In the genomic region with DNA sequence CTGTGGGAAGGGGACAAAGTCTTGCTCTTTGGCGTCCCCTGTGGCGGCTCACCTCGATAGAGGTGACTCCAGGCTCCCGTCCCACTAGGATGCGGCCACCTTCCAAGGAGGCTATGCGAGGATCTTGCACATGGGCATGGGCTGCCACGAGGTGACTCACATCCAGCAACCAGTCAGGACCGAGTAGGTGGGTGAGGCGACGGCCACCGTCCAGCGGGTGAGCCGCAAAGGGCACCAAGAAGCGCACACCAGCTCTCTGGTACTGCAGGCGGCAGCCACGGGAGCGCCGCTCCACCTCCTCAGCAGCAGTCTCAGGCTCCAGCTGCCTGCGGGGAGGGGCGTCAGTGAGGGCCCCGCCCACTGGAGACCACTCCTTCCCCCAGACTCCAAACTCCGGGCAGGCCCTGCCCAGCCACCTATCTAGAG, we compare ENCODE assay signal across 15 mouse cellular contexts. TPM values are rescaled to one million over a fixed set of nuclear protein-coding genes. Genes with fewer than 3 reads are reported as not detected.
DNase-seq lines count a peak whose midpoint lies in the region; ATAC-seq lines count a peak whose summit lies in the region.
"Had no signal": no experiment of that assay in that cellular context is flagged by ENCODE, and none has a peak within 500 bp of the region (broad histone marks: within the 10 kb centered on the region; RNA-seq: fewer than 3 reads in every experiment).

No protein-coding gene starts in this region.

- no peaks in the 10 kb centered on the region for H3K4me1 ChIP-seq in midbrain, embryonic 11.5 days (ENCODE audit: control insufficient read depth, insufficient read depth, low read length)
- no peaks in the 10 kb centered on the region for H3K4me1 ChIP-seq in midbrain, embryonic 15.5 days
- no peaks in the 10 kb centered on the region for H3K4me1 ChIP-seq in stomach, embryonic 14.5 days (ENCODE audit: control insufficient read depth, insufficient read depth, low read length)
- H3K4me1 ChIP-seq: neural tube, embryonic 12.5 days had no signal

- ATAC-seq in frontal cortex, adult (ENCODE audit: low TSS enrichment): peak; percentile 29; the same call in 1 of the 2 replicates
- ATAC-seq in midbrain, embryonic 11.5 days (ENCODE audit: low FRiP score): peak; percentile 13; the same call in 1 of the 2 replicates
- no peak for ATAC-seq in midbrain, embryonic 15.5 days (replicated peaks)
- peak; percentile 57; the same call in 1 of the 2 replicates for ATAC-seq in stomach, embryonic 14.5 days (ENCODE audit: insufficient number of reproducible peaks, insufficient read depth, low FRiP score, low read depth)
- ATAC-seq: activated CD4-positive, CD25-positive, alpha-beta regulatory T cell, adult 4 months; CD4-positive, CD25-positive, alpha-beta regulatory T cell, adult 4 months had no signal

- intact Hi-C loops in heart, postnatal 36 days (cut with DNase I): no loop called here

- H3K27me3 ChIP-seq in midbrain, embryonic 11.5 days (ENCODE audit: control insufficient read depth, insufficient read depth, low read length): no peaks in the 10 kb centered on the region
- no peaks in the 10 kb centered on the region for H3K27me3 ChIP-seq in midbrain, embryonic 15.5 days (replicated peaks)
- no peaks in the 10 kb centered on the region for H3K27me3 ChIP-seq in stomach, embryonic 14.5 days (ENCODE audit: control insufficient read depth, insufficient read depth, low read length)
- H3K27me3 ChIP-seq: neural tube, embryonic 12.5 days had no signal

- no peaks in the 10 kb centered on the region for H3K9me3 ChIP-seq in midbrain, embryonic 11.5 days (ENCODE audit: control insufficient read depth, low read length)
- H3K9me3 ChIP-seq in midbrain, embryonic 15.5 days: no peaks in the 10 kb centered on the region
- no peaks in the 10 kb centered on the region for H3K9me3 ChIP-seq in stomach, embryonic 14.5 days (ENCODE audit: control insufficient read depth, low read depth, low read length)
- H3K9me3 ChIP-seq: neural tube, embryonic 12.5 days had no signal

- no peak overlapping the region for H3K4me2 ChIP-seq in midbrain, embryonic 11.5 days
- no peak overlapping the region for H3K4me2 ChIP-seq in midbrain, embryonic 15.5 days
- no peak overlapping the region for H3K4me2 ChIP-seq in stomach, embryonic 14.5 days (replicated peaks; ENCODE audit: low read depth, low read length)
- H3K4me2 ChIP-seq: neural tube, embryonic 12.5 days had no signal

- no peak overlapping the region for H3K27ac ChIP-seq in midbrain, embryonic 11.5 days (ENCODE audit: low read depth, low read length)
- H3K27ac ChIP-seq in midbrain, embryonic 15.5 days: no peak overlapping the region
- H3K27ac ChIP-seq in stomach, embryonic 14.5 days (ENCODE audit: low read length): no peak overlapping the region
- H3K27ac ChIP-seq: neural tube, embryonic 12.5 days had no signal

- H3K36me3 ChIP-seq in midbrain, embryonic 11.5 days (ENCODE audit: control insufficient read depth, insufficient read depth, low read length): peaks cover 57% of the 10 kb centered on the region
- H3K36me3 ChIP-seq in midbrain, embryonic 15.5 days (replicated peaks): peaks cover 76% of the 10 kb centered on the region
- H3K36me3 ChIP-seq in stomach, embryonic 14.5 days (ENCODE audit: control insufficient read depth, insufficient read depth, low read length): peaks cover 83% of the 10 kb centered on the region

- no peak for DNase-seq in frontal cortex, postnatal 10 days (ENCODE audit: low spot score in 2 of 2)
- DNase-seq in midbrain, embryonic 11.5 days (ENCODE audit: low spot score, missing footprints): no peak
- DNase-seq in embryo, embryonic 9.5 days (ENCODE audit: extremely low spot score): peak; percentile 33
- DNase-seq in neural tube, embryonic 10.5 days (ENCODE audit: extremely low spot score, low spot score): no peak
- no peak for DNase-seq in heart, postnatal 36 days
- DNase-seq: cerebellum, postnatal 10 days; heart, postnatal 10 days; kidney, postnatal 10 days; thymus, adult 18-20 months had no signal

- WGBS in midbrain, embryonic 11.5 days: 51% methylated on average over 22 of the region's 22 CpGs
- 58% methylated on average over 22 of the region's 22 CpGs for WGBS in midbrain, embryonic 15.5 days
- WGBS in stomach, embryonic 14.5 days: 45% methylated on average over 22 of the region's 22 CpGs

- no peak overlapping the region for H3K9ac ChIP-seq in midbrain, embryonic 11.5 days (ENCODE audit: low read length)
- no peak overlapping the region for H3K9ac ChIP-seq in midbrain, embryonic 15.5 days
- no peak overlapping the region for H3K9ac ChIP-seq in stomach, embryonic 14.5 days (replicated peaks; ENCODE audit: low read depth, low read length)
- H3K9ac ChIP-seq: neural tube, embryonic 12.5 days had no signal

- no peak overlapping the region for H3K4me3 ChIP-seq in midbrain, embryonic 11.5 days (ENCODE audit: low read depth, low read length)
- H3K4me3 ChIP-seq in midbrain, embryonic 15.5 days: no peak overlapping the region
- H3K4me3 ChIP-seq in stomach, embryonic 14.5 days (ENCODE audit: low read depth, low read length): no peak overlapping the region
- H3K4me3 ChIP-seq: neural tube, embryonic 12.5 days had no signal

RNA-seq across cellular contexts. Expression of a gene that starts 9.7 kb away (rescaled TPM):
- polyA plus RNA-seq in midbrain, embryonic 11.5 days (2014; fragmentation: Nextera tagmentation; extraction: Ambion mirVana): 51.3 and 58.3 TPM in 2 replicates
- 224 and 236 TPM in 2 replicates for polyA plus RNA-seq in midbrain, embryonic 15.5 days (2015; fragmentation: Nextera tagmentation; extraction: Ambion mirVana)
- polyA plus RNA-seq in stomach, embryonic 14.5 days (2014; fragmentation: Nextera tagmentation; extraction: Ambion mirVana): 59.3 and 63.2 TPM in 2 replicates
- total RNA-seq in heart, postnatal 36 days (2021): 10 to 100 TPM; 12.4 to 14.8 TPM

RNA-seq across cellular contexts. Expression of a gene that starts 20.6 kb away (rescaled TPM):
- polyA plus RNA-seq in midbrain, embryonic 11.5 days (2014; fragmentation: Nextera tagmentation; extraction: Ambion mirVana): 0.18 and 0.25 TPM in 2 replicates
- polyA plus RNA-seq in midbrain, embryonic 15.5 days (2015; fragmentation: Nextera tagmentation; extraction: Ambion mirVana): 0.13 and 0.31 TPM in 2 replicates
- 0.45 and 0.52 TPM in 2 replicates for polyA plus RNA-seq in stomach, embryonic 14.5 days (2014; fragmentation: Nextera tagmentation; extraction: Ambion mirVana)
- 1 to 10 TPM; 2.2 to 2.4 TPM for total RNA-seq in heart, postnatal 36 days (2021)

RNA-seq across cellular contexts. Expression of a gene that starts 21.7 kb away (rescaled TPM):
- polyA plus RNA-seq in midbrain, embryonic 11.5 days (2014; fragmentation: Nextera tagmentation; extraction: Ambion mirVana): 38.7 and 41.2 TPM in 2 replicates
- polyA plus RNA-seq in midbrain, embryonic 15.5 days (2015; fragmentation: Nextera tagmentation; extraction: Ambion mirVana): 46.2 and 48.4 TPM in 2 replicates
- polyA plus RNA-seq in stomach, embryonic 14.5 days (2014; fragmentation: Nextera tagmentation; extraction: Ambion mirVana): 132 and 137 TPM in 2 replicates
- 100 to 1,000 TPM in 1 of 2 experiments, 10 to 100 TPM in 1; 97.4 to 107 TPM for total RNA-seq in heart, postnatal 36 days (2021)

RNA-seq across cellular contexts. Expression of a gene that starts 30.2 kb away (rescaled TPM):
- not detected in 2 replicates for polyA plus RNA-seq in midbrain, embryonic 11.5 days (2014; fragmentation: Nextera tagmentation; extraction: Ambion mirVana)
- polyA plus RNA-seq in midbrain, embryonic 15.5 days (2015; fragmentation: Nextera tagmentation; extraction: Ambion mirVana): 0.19 TPM in 1 of 2 replicates, not detected in the other
- 0.58 TPM in 1 of 2 replicates, not detected in the other for polyA plus RNA-seq in stomach, embryonic 14.5 days (2014; fragmentation: Nextera tagmentation; extraction: Ambion mirVana)
- under 1 TPM; 0.08 to 0.31 TPM for total RNA-seq in heart, postnatal 36 days (2021)
- polyA plus RNA-seq: neural tube, embryonic 12.5 days had no signal

RNA-seq across cellular contexts. Expression of a gene that starts 34.9 kb away (rescaled TPM):
- polyA plus RNA-seq in midbrain, embryonic 11.5 days (2014; fragmentation: Nextera tagmentation; extraction: Ambion mirVana): 52.7 and 58.4 TPM in 2 replicates
- polyA plus RNA-seq in midbrain, embryonic 15.5 days (2015; fragmentation: Nextera tagmentation; extraction: Ambion mirVana): 44.5 and 47.5 TPM in 2 replicates
- polyA plus RNA-seq in stomach, embryonic 14.5 days (2014; fragmentation: Nextera tagmentation; extraction: Ambion mirVana): 47.9 and 49.9 TPM in 2 replicates
- total RNA-seq in heart, postnatal 36 days (2021): 100 to 1,000 TPM; 218 to 273 TPM
